Comparison of ENCODE assay signal across 7 mouse cellular contexts in genomic region chr4:110087570-110088247, GRCm38 (mm10).
DNase-seq lines count a peak whose midpoint lies in the region; ATAC-seq and TF ChIP-seq lines count a peak whose summit lies in the region.

No protein-coding gene starts in this region.

- H3K27ac ChIP-seq in hindbrain, postnatal 0 days = no peak overlapping the region

- no peak overlapping the region for H3K9ac ChIP-seq in hindbrain, postnatal 0 days (replicated peaks; ENCODE audit: low read length)

- H3K27me3 ChIP-seq in hindbrain, postnatal 0 days (ENCODE audit: insufficient read depth, low read length) = no peaks in the 10 kb centered on the region

- H3K4me3 ChIP-seq in hindbrain, postnatal 0 days (ENCODE audit: low read length) = no peak overlapping the region
- no peak overlapping the region for H3K4me3 ChIP-seq in lung, adult 2 months (replicated peaks; ENCODE audit: extremely low read depth, low read depth, low read length)

- H3K4me2 ChIP-seq in hindbrain, postnatal 0 days (ENCODE audit: low read depth, low read length) = no peak overlapping the region

- TF ChIP-seq POLR2A in lung, adult 2 months (IDR thresholded peaks at IDR 0.05; ENCODE audit: borderline replicate concordance, extremely low read depth, low read depth, low read length) = no peak

- peak; percentile 56 for DNase-seq in urinary bladder, postnatal 14 days (ENCODE audit: low spot score)
- DNase-seq in urinary bladder, adult 2 months (ENCODE audit: low spot score) = no peak
- peak; percentile 62 for DNase-seq in c-Kit-positive CD71-negative TER-119-negative erythroid progenitor cells, embryonic 14.5 days (ENCODE audit: low read depth)
- peak; percentile 73 for DNase-seq in hindbrain, postnatal 0 days (ENCODE audit: low spot score)
- DNase-seq in lung, adult 2 months = peak; percentile 8
- peak; percentile 4 for DNase-seq in retina, postnatal 7 days (ENCODE audit: low read depth, low spot score)

- no peaks in the 10 kb centered on the region for H3K4me1 ChIP-seq in hindbrain, postnatal 0 days (ENCODE audit: insufficient read depth, low read length)
- H3K4me1 ChIP-seq in lung, adult 2 months (ENCODE audit: control insufficient read depth, insufficient read depth, low read length) = no peaks in the 10 kb centered on the region

- no peak for TF ChIP-seq CTCF in hindbrain, postnatal 0 days (IDR thresholded peaks at IDR 0.05; ENCODE audit: low read depth)
- no peak for TF ChIP-seq CTCF in lung, adult 2 months (IDR thresholded peaks at IDR 0.05; ENCODE audit: insufficient read depth, low read length)

- ATAC-seq in hindbrain, postnatal 0 days = peak; percentile 68; the same call in 1 of the 2 replicates
- ATAC-seq in erythroblast, adult 5-6 weeks (replicated peaks; ENCODE audit: low FRiP score, poor library complexity, severe bottlenecking) = no peak

- WGBS in hindbrain, postnatal 0 days = 27% methylated on average over 9 of the region's 9 CpGs
- 40% methylated on average over 9 of the region's 9 CpGs for WGBS in lung, adult 2 months

- H3K36me3 ChIP-seq in hindbrain, postnatal 0 days (ENCODE audit: insufficient read depth, low read length) = no peaks in the 10 kb centered on the region

- H3K9me3 ChIP-seq in hindbrain, postnatal 0 days (ENCODE audit: low read length) = no peaks in the 10 kb centered on the region
